Mouse (Mus musculus) frontal cortex, adult (tissue): ENCODE measurements at regions not wholly inside any gene's neighbourhood (a gene's known extent, or its start where the extent isn't known, plus 50 kb on each side); places are given as distances from the start of the nearest gene placed in this dataset.
"Not testable (repeated sequence)": the region's sequence is repeated elsewhere in the genome, so short reads cannot be mapped to it uniquely, and the experiment has no call there.

Experiments
- ATAC-seq: cut with Nextera tagmentation; 2 replicates; pipeline ENCODE4 v1.9.2; 2017; ENCODE audit warnings: mild to moderate bottlenecking, moderate library complexity, mixed read lengths; ENCODE audit not compliant: low TSS enrichment

GRCm38 (mm10) chr15:17356586-17356985 lies 628.0 kb downstream of the Cdh9 start:
- ATAC-seq: no peak

GRCm38 (mm10) chr15:17357083-17357774 lies 628.7 kb downstream of the Cdh9 start:
- ATAC-seq: no peak

GRCm38 (mm10) chr15:17404701-17405100 lies 676.1 kb downstream of the Cdh9 start:
- no peak for ATAC-seq

- peak; percentile 57 for ATAC-seq
Observed at GRCm38 (mm10) chr15:17427747-17428146, 699.2 kb downstream of the Cdh9 start.

GRCm38 (mm10) chr15:17431823-17432222 lies 703.3 kb downstream of the Cdh9 start:
- ATAC-seq: no peak

GRCm38 (mm10) chr15:17435862-17436261 lies 707.3 kb downstream of the Cdh9 start:
- no peak for ATAC-seq

GRCm38 (mm10) chr15:17448218-17448617 lies 719.7 kb downstream of the Cdh9 start:
- ATAC-seq: no peak

- ATAC-seq: not testable (repeated sequence)
Observed at GRCm38 (mm10) chr15:17449736-17450135, 721.2 kb downstream of the Cdh9 start.

GRCm38 (mm10) chr15:17467077-17467476 lies 738.5 kb downstream of the Cdh9 start:
- peak; percentile 89 for ATAC-seq

GRCm38 (mm10) chr15:17493561-17493960 lies 765.0 kb downstream of the Cdh9 start:
- no peak for ATAC-seq
